Mouse (Mus musculus) urinary bladder, postnatal 14 days (tissue): ENCODE measurements around the gene L3hypdh.

Experiments
- DNase-seq: peaks from one replicate; pipeline ENCODE4 v3.0.0; 2021; ENCODE audit warnings: low spot score

L3hypdh gene

DNA sequence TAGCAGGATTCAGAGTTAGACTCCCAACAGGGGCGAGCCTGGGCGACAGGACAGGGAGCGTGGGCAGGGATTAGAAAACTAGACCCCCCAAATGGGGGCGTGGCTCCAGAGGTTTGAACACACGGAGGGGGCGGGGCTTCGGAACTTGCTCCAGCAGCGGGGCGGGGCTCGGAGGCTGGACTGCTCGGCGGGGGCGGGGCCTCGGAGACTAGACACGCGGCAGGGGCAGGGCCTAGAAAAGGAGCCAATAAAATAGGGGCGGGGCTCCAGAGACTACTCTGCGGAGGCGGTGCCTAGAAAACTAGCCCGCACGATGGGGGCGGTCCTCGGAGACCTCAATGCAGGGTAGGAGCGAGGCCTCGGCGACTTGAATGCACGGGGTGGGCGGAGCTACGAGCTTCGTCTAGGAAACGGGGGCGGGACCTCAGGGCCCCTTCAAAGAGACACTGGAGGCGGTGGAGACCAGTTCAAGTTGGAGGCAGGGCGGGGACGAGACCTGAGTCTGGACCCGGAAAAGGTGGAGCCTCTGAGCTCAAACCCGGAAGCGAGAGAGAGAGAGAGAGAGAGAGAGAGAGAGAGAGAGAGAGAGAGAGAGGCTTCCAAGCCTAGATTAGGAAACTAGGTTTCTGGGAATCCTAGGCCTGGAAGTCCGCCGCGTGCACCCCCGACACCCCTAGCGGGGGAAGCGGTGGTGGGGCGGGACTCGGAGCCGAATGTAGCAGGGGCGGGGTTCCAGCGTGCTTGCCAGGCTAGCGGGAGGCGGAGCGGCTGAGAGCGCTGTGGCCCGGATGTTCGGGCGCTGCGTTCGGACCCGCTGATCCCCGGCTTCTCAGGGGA, at the start of gene L3hypdh, which contains the start of gene Jkamp:
TSS of gene L3hypdh (minus strand) at position 111 of the 837 bp plus-strand sequence.
TSS of gene Jkamp (plus strand) at position 261 of the 837 bp plus-strand sequence.
- peak; percentile 100 for DNase-seq

DNA sequence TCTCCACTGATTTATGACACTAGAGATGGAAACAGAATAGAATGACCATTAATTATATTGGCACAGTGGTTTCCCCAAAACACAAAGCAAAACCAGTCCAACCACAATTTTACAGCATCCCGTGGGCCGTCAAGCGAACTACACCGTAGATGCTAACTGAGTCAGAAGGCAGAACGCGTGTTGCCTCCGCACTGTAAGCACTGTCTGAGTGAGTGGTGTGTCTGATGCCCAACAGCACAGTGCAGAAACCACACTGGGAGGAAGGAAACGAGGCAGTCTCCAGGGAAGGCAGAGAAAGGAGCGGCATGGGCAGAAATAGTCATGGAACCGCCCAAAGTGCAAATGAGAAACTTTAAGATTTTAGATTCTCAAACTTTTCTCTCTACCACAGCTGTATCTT, 44.0 kb upstream of the L3hypdh start:
- no peak for DNase-seq

DNA sequence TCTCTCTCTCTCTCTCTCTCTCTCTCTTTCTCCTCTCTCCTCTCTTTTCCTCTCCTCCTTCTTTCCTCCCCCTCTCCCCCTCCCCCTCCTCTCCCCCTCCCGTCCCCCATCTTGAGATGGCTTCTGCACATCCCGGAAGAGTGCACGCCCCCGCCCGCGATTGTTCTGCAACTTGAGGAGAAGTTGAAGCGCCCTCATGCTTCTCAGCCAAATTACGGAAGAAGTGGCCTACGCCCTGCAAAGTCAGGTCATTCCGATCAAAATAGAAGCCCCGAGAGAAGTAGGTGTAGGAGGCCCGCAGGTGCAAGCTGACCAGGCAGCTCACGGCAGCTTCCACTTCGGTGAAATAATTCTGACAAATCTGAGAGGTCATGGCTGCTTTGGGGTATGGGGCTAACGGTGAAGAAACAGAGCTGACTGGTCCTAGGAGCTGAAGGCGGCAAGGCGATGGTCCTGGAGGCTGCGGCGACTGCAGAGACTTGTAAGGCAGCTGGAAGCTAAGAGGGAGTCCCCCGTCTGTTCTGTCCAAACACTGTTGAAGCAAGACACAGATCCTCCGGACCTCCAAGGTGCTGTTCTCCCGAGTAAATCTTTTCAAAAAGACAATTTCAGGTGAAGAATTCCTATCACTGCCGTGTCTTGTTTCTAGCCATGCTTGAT, 30.6 kb upstream of the L3hypdh start:
- no peak for DNase-seq

DNA sequence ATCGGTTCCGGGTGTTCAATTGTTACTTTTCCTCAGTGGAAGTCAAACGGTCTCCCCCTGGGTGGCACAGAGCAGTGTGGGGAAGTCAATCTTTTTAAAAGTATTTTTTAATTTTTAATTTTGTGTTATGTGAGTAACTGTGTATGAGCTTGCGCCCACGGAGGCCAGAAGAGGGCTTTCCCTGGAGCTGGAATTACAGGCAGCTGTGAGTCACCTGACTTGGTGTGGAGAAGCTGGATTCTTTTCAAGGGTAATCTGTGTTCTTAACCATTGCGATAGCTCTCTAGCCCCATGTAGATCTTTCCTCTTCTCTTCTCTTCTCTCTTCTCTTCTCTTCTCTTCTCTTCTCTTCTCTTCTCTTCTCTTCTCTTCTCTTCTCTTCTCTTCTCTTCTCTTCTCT, 29.9 kb upstream of the L3hypdh start:
- peak; percentile 15 for DNase-seq

DNA sequence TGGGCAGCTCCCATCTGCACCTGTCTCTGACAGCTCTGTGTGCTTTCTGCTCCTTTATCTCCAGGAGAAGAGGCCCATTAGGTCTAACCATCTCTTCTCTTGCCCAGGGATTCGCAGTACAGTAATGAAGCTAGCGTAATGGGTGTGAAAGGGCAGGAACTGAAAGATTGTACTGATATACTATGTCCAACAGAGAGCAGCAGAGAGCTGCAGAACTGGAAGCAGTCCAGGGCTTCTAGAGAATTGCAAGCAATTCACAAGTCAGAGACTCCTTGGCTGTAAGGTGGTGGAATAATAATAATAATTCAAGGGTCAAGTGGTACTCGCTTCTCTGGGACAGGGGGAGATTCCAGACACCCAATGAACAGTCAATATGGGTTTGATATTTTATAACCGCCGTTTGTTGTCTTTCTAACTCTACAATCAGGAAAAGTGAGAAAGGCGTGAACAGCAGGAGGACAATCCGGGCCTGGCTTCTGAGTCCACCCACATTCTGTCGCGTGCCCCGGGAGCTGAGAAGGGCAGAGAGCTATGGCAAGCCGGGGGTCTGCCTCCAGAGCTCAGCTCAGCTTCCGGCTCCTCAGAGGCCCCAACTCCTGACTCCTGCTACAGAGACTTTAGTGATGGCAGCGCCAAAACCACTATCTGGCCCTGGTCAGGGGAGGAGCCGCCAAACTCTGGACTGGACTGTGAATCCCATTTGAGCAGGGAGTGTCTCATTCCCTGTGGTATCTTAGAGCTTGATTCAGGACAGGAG, 19.5 kb upstream of the L3hypdh start:
- DNase-seq, result peak; percentile 54

DNA sequence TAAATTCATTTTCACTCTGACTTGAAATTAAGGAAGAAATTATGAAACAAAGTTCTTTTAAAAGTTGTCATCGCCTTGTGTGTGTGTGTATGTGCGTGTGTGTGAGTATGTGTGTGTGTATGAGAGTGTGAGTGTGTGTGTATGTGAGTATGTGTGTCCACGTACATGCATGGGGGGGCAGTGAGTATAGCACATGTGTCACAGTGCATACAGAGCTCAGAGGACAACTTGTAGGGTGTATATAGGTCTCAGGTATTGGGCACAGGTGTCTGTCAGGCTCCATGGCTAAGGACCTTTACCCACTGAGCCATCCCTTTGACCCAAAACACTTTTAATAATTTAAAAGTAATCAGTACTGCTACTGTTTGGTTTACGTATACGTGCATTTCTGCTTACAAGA, 18.8 kb upstream of the L3hypdh start:
- no peak for DNase-seq

DNA sequence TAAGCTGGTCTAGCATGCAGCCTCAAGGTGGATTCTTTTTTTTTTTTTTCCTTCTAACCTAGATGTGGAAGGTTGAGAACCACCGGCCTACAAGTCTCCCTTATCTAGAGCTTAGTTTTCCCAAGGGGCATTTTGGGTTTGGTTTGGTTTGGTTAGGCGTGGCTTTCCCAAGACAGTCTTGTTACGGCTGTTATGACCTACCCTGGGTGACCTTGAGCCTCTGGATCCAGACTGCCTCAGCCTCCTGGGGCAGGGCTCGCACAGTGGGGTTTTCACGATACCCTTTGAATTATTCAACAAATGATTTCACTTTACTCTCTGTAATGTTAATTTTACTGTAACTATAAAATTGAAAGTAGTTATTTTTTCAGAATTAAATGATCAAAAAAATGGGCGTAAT, 17.5 kb upstream of the L3hypdh start:
- DNase-seq, result no peak

DNA sequence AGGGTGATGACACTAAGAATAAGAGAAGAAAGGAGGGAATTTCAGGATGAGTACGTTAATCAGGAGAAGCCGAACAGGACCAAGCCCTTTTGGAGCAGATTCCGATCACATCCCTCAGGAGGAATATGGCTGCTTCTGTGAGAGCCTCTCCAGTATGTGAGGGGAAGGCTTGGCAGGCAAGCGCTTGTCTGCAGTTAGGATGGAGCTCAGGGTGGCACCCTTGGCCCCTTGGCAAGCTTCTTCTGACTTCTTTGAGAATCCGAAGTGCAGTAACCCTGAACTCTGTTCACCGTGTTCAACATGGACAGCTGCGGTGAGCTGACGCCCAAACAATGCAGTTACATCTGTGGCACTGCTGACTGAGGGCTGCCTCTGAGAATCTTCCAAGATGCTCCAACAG, 11.7 kb upstream of the L3hypdh start:
- no peak for DNase-seq

DNA sequence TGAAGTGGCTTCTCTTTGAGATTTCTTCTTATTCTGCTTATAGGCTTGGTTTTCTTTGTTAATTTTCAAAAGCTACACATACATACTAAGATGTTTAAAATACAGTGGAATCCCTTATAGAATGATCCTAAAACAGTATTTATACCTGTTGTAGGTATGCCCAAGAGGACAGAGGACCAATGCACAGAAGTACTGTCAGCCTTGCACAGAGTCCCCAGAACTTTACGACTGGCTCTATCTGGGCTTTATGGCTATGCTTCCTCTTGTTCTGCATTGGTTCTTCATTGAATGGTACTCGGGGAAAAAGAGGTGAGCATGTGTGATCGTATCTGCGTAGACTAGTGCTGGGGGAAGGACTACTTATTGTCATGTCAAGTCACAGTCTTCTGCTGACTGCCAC, 4.6 kb upstream of the L3hypdh start:
- no peak for DNase-seq

DNA sequence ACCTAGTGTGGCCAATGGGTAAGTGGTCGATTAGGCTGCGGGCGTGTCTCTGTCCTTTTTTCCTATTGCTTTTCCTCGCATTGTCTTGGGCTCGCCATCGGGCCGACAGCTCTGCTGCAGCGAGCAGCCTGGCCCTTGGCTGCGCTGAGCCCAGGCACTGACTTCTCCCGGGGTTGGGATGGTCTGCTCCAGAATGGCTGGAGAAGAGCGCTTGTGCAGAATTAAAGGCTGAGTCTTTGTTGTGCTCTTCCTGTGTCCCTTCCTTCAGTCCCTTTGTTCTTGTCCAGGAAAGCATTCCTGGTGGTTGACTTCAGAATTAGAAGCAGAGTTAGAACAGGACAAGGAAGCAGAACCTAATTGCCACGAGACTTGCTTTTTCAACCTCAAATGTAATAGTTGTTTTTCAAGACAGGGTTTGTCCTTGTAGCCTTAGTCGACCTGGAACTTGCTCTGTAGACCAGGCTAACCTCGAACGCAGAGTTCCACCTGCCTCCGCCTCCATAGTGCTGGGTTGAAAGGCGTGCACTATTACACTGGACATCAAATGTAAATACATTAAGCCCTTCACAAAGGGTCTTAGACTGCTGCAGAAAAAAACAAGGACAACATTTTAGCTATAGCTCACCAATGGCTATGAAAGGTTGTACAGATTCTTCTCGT, 1.1 kb upstream of the L3hypdh start:
- DNase-seq, result no peak

DNA sequence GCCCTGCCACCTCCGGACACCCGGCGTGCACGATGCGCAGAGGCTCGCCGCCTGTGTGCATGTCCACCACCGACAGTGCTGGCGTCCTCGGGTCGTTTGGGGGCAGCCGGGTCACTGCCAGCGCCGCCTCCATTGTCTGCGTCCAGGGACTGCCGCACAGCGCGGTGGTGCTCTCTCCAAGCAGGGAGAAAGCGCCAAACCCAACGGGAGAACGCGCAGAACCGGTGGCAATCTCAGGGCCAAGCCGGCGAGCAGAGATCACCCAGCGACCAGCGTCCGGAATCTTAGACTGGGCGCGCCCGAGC, 263 bp downstream of the L3hypdh start:
- no peak for DNase-seq

DNA sequence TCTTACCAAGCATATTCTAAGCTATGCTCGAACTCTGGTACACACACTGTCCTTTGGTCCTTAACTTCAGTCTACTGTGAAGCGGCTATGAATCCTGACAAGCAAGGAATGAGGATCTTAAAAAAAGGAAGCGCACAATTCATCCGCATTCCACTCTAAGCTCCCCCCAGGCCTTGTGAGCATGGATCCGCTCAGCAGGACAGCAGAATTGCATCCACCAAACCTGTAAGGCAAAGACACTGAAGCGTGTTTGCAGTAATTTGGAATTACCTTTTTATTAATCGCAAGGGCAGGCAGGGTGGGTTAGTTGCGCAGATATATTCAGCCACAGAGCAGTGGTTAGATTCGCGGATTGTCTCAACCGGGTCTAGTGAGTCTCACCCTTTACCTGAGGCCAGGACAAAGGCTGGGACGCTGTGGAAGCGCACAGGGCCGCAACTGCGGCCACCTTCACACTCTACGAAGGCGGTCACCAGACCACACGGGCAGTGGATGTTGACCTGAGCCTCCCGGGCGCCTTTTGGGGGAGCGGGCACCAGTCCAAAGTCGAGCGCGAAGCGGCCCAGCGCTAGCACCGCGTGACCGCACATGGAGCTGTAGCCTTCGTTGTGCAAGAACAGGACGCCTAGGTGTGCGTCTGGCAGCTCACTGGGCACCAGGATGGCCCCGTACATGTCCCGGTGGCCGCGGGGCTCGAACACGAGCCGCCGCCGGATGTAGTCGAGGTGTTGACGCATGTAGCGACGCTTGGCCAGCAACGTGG, 797 bp downstream of the L3hypdh start:
- DNase-seq, result no peak

DNA sequence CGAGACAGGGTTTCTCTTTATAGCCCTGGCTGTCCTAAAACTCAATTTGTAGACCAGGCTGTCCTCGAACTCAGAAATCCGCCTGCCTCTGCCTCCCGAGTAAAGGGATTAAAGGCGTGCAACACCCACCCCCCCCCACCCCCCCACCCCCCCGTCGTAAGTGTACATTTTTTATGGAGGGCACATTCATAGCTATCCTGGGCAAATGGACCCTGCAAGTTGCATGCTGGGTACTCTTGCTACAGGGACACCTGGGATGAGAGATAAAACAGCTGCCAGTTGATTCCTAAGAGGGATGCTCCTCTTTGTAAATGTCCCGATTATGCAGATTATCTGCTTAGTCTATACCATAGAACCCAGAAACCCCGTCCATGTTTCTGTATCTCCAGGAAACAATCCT, 2.0 kb downstream of the L3hypdh start:
- no peak for DNase-seq

DNA sequence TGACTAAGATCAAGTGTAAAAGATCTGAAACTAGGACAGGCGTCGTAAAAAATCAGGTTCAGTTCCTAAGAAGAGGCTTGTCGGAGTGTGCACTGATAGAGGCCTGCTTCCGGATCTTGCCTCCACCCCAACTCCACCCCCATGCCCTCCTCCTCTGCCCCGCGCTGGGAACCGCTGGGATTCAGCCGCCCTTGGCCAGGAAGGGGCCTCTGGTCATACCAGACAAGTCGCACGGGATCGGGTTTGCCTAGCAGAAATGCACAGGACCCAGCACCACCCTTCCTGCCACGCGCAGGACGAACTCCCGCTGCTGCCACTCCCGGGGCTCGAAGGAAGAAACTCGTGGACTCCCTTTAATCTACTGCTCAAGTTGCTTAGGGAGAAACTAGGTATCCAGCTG, 2.9 kb downstream of the L3hypdh start:
- DNase-seq, result peak; percentile 41

DNA sequence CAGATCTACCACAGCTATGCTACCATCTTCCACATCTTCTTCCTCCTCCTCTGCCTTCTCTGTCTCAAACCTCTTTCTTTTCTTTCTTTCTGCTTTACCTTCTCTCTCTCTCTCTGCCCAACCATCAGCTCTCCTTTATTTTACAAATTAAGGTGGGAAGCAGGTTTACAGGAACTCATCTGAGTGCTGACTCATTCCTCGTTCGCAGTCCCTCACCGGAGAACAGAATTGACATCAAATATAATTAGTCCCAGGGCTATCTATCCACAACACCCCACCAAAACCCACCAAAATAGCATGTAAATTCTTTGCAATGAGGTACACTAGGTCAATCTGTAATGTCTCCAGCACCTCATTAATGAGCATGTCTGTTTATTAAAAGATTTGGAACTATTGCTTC, 3.3 kb downstream of the L3hypdh start:
- no peak for DNase-seq

DNA sequence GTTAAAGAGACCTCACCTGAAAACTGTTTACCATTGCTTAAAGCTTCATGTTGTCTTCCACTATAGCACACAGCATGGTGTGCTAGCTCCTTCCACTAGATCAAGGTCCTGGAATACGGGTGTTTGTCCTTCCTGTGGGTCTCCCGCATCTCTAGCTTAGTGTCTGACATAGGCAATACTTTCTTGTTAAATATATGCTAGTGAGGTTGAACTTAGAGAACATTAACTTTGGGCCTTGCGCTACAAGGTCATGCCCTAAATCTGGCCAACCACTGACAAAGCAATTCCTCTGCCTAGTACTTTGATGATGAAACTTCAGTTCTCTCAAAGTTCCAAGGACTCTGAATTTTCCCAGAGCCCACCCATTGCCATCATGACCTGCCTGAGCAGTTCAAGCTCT, 7.0 kb downstream of the L3hypdh start:
- DNase-seq, result no peak

DNA sequence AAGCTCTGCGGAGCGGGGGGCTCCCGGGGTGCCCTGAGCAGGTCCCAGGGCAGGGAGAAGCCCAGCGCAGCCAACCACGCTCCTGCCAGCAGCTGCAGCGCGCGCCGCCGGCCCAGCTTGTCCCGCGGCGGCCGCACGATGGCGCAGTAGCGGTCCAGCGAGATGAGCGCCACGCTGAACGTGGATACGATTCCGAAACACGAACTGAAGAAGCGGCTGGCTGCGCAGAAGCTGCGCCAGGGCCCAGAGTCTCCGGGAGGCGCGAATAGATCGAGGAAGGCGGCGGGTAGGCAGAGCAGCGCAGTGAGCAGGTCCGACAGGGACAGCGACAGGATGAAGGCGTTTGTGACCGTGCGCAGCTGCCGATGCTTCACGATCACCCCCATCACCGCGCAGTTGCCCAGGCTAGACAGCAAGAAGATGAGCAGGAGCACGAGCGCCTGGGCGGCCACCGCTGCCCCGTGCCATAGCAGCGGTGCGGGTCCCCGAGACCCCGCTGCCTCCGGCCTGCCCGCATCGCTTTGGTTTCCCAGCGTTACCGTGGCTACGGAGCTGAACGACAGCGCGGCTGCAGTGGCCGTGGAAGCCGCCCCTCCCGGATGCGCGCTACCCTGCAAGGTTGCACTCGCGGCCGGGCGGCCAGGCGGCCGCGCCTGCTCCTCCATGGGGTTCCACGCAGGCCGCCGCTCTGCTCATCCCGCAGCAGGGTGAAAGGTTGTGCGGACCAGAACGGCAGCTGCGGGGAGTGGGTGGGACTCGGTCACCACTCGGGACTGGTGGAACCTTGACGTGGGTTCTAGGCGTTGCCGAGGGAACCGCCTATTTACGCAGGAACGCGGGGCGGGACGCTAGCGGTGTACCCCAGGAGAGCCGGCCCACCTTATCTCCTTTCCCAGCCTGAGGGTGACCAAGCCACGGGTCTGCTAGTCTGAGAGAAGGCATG, 14.6 kb downstream of the L3hypdh start, which contains the start of gene Gpr135:
TSS of gene Gpr135 (minus strand) at position 799 of the 943 bp plus-strand sequence.
- DNase-seq, result peak; percentile 79

DNA sequence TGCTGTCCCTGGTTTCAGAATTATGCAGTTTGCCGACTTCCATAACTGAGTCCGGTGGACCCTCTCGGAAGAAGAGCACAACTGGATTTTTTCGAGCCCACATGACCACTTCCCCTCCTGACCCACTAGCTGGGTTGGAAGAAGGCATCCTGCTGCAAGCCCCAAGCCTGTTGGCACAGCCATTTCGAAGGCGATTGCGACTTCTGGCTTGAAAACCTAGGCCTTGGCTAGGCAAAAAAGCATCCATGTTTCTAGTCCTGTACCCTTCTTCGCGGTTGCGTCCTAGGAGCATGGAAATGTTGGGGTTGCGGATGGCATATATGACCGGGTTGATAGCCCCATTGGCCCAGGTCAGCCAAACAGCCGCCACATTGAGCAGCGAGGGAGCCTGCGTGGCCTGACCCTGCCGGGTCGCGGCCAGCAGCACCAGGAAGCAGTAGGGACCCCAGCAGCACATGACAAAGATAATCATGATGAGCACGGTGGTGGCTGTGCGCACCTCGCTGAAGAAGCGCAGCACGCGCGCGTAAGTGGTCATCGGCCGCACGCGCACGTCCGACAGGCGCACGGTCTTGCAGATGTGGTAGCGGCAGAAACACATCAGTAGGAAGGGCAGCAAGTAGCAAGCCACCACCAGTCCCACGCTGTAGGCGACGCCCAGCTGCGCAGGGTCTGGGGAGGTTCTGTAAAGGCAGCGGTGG, 15.5 kb downstream of the L3hypdh start:
- no peak for DNase-seq

DNA sequence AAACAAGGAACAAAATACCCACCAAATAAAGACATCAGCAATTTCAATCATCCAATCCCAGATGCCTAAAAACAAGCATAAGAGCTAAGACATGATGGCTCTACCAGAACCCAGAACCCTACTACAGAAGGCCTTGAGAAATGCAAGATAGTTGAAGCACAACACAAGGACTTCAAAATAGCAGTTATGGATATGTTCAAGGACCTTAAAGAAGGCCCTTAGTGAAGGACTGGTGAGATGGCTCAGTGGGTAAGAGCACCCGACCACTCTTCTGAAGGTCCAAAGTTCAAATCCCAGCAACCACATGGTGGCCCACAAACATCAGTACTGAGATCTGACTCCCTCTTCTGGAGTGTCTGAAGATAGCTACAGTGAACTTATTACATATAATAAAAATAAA, 27.5 kb downstream of the L3hypdh start:
- no peak for DNase-seq

DNA sequence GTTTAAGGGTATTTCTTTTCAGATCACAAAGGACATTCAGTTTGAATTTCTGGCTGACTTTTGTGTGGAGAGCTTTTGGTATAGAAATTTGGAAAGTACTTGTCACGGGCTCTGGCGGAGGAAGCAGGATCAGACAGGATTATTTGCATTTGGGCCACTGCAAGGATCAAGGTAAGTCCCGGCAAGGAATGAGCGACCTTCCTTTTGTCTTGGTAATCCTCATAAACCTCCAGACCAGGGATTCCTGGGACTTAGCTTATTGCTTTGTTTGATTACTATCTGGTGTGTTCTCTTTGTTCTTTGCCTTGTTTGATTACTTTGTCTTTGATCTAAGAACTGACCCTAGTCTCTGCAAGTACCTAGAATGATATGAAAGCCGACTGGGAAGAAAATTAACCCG, 31.4 kb downstream of the L3hypdh start:
- DNase-seq, result no peak
